Mouse (Mus musculus): ENCODE results near the gene Cyb561. TPM values are rescaled to one million over a fixed set of nuclear protein-coding genes. Genes with fewer than 3 reads are reported as not detected.

Gene Cyb561
- polyA plus RNA-seq, 1 experiment, result 60.8 TPM

Other genes with a start within 250 kb of the Cyb561 start
- 6.3 and 8.5 TPM in 2 replicates for gene Ace, start 14.6 kb upstream of the Cyb561 start, polyA plus RNA-seq (2012; rRNA removed)
- gene Ace3, start 41.3 kb upstream of the Cyb561 start, polyA plus RNA-seq (2012; rRNA removed), result not detected in 2 replicates
- gene Kcnh6, start 54.8 kb upstream of the Cyb561 start, polyA plus RNA-seq (2012; rRNA removed), result 4.5 and 4.6 TPM in 2 replicates
- 127 and 132 TPM in 2 replicates for gene Dcaf7, start 83.5 kb upstream of the Cyb561 start, polyA plus RNA-seq (2012; rRNA removed)
- 13.2 and 14.6 TPM in 2 replicates for gene Taco1, start 112.7 kb upstream of the Cyb561 start, polyA plus RNA-seq (2012; rRNA removed)
- 30.0 and 32.2 TPM in 2 replicates for gene Map3k3, start 131.3 kb upstream of the Cyb561 start, polyA plus RNA-seq (2012; rRNA removed)
- gene Gm10840, start 207.5 kb upstream of the Cyb561 start, polyA plus RNA-seq (2012; rRNA removed), result not detected in 2 replicates
- 154 and 168 TPM in 2 replicates for gene Limd2, start 207.5 kb upstream of the Cyb561 start, polyA plus RNA-seq (2012; rRNA removed)
- gene Strada, start 248.8 kb upstream of the Cyb561 start, polyA plus RNA-seq (2012; rRNA removed), result 78.7 and 79.8 TPM in 2 replicates